Mouse (Mus musculus): ENCODE measurements around the gene Nub1. TPM values are rescaled to one million over a fixed set of nuclear protein-coding genes. Genes with fewer than 3 reads are reported as not detected.

Gene Nub1
- polyA plus RNA-seq, 1 experiment from 2014 or later: 56.2 TPM

DNA sequence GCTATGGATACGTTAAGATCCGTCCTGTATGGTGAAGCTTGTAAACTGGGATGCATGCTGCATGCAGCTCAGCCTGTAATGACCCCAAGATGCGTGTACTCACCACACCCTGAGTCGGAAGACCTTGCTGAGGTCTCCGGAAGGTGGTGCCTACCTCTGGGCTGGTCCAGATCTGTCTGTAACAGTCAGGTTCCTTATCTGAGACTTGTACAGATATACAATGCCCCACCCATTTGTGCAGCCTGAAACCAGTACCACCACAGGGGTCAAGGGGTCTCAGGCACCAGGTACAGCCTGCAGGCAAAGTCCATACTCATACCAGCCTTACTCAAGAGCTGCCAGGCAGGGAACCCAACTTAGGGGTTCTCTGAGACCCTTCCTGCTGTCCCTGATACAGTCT is 32.6 kb upstream of the Nub1 start:
- Histone ChIP-seq H3K36me3 (ENCODE audit: control insufficient read depth, insufficient read depth, low read length) (no peaks in the 10 kb centered on the region), H3K9me3 (ENCODE audit: control insufficient read depth, low read length) (no peaks in the 10 kb centered on the region), H3K9ac (replicated peaks; ENCODE audit: low read depth, low read length) (no peak overlapping the region), H3K4me2 (ENCODE audit: low read depth, low read length) (no peak overlapping the region), H3K4me1 (ENCODE audit: control insufficient read depth, insufficient read depth, low read length) (no peaks in the 10 kb centered on the region), H3K4me3 (ENCODE audit: low read depth, low read length) (no peak overlapping the region), H3K27me3 (ENCODE audit: control insufficient read depth, insufficient read depth, low read length) (no peaks in the 10 kb centered on the region), H3K27ac (ENCODE audit: low read depth, low read length) (no peak overlapping the region)
- WGBS: 92% methylated on average over 5 of the region's 5 CpGs
- 0 out of 2 replicates have a peak, but pooled peaks have one; percentile 22 for ATAC-seq (ENCODE audit: low read depth)

GRCm38 (mm10) chr5:24654491-24654890 is 30.8 kb upstream of the Nub1 start:
- Histone ChIP-seq H3K27me3 (ENCODE audit: control insufficient read depth, insufficient read depth, low read length) (no peaks in the 10 kb centered on the region), H3K36me3 (ENCODE audit: control insufficient read depth, insufficient read depth, low read length) (no peaks in the 10 kb centered on the region), H3K9ac (replicated peaks; ENCODE audit: low read depth, low read length) (no peak overlapping the region), H3K4me3 (ENCODE audit: low read depth, low read length) (no peak overlapping the region), H3K4me2 (ENCODE audit: low read depth, low read length) (no peak overlapping the region), H3K9me3 (ENCODE audit: control insufficient read depth, low read length) (no peaks in the 10 kb centered on the region), H3K4me1 (ENCODE audit: control insufficient read depth, insufficient read depth, low read length) (no peaks in the 10 kb centered on the region), H3K27ac (ENCODE audit: low read depth, low read length) (no peak overlapping the region)
- WGBS: 87% methylated on average over 6 of the region's 6 CpGs
- ATAC-seq (ENCODE audit: low read depth): no peak

DNA sequence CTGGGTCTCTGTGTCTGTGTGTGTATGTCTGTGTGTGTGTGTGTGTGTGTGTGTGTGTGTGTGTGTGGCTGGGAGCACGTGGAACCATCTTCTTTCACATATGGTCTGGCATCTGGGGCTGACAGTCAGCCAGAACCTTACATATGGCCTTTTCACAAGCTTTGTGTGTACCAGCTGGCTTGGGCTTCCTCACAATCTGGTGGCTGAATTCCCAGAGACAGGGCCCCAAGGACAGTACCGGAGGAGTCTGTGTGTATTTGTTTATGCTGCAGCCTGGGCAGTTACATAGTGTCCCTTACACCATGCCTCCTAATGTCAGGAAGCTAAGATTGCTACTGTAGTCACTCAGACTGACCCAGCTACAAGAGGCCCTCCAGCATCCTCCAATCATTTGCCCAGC is 28.2 kb upstream of the Nub1 start:
- Histone ChIP-seq H3K9me3 (ENCODE audit: control insufficient read depth, low read length) (no peaks in the 10 kb centered on the region), H3K4me2 (ENCODE audit: low read depth, low read length) (no peak overlapping the region), H3K36me3 (ENCODE audit: control insufficient read depth, insufficient read depth, low read length) (no peaks in the 10 kb centered on the region), H3K4me3 (ENCODE audit: low read depth, low read length) (no peak overlapping the region), H3K4me1 (ENCODE audit: control insufficient read depth, insufficient read depth, low read length) (no peaks in the 10 kb centered on the region), H3K9ac (replicated peaks; ENCODE audit: low read depth, low read length) (no peak overlapping the region), H3K27ac (ENCODE audit: low read depth, low read length) (no peak overlapping the region), H3K27me3 (ENCODE audit: control insufficient read depth, insufficient read depth, low read length) (no peaks in the 10 kb centered on the region)
- WGBS: 15% methylated on average over 2 of the region's 2 CpGs
- ATAC-seq (ENCODE audit: low read depth): no peak; the same call in 1 of the 2 replicates

GRCm38 (mm10) chr5:24659708-24660423 is 25.5 kb upstream of the Nub1 start:
- Histone ChIP-seq H3K4me3 (ENCODE audit: low read depth, low read length) (no peak overlapping the region), H3K36me3 (ENCODE audit: control insufficient read depth, insufficient read depth, low read length) (no peaks in the 10 kb centered on the region), H3K27me3 (ENCODE audit: control insufficient read depth, insufficient read depth, low read length) (no peaks in the 10 kb centered on the region), H3K27ac (ENCODE audit: low read depth, low read length) (no peak overlapping the region), H3K4me1 (ENCODE audit: control insufficient read depth, insufficient read depth, low read length) (no peaks in the 10 kb centered on the region), H3K4me2 (ENCODE audit: low read depth, low read length) (no peak overlapping the region), H3K9ac (replicated peaks; ENCODE audit: low read depth, low read length) (no peak overlapping the region), H3K9me3 (ENCODE audit: control insufficient read depth, low read length) (no peaks in the 10 kb centered on the region)
- no peak for ATAC-seq (ENCODE audit: low read depth)
- WGBS: 67% methylated on average over 4 of the region's 4 CpGs

GRCm38 (mm10) chr5:24661457-24661856 is 23.9 kb upstream of the Nub1 start:
- Histone ChIP-seq H3K9me3 (ENCODE audit: control insufficient read depth, low read length) (no peaks in the 10 kb centered on the region), H3K4me2 (ENCODE audit: low read depth, low read length) (no peak overlapping the region), H3K4me3 (ENCODE audit: low read depth, low read length) (no peak overlapping the region), H3K27me3 (ENCODE audit: control insufficient read depth, insufficient read depth, low read length) (no peaks in the 10 kb centered on the region), H3K4me1 (ENCODE audit: control insufficient read depth, insufficient read depth, low read length) (no peaks in the 10 kb centered on the region), H3K36me3 (ENCODE audit: control insufficient read depth, insufficient read depth, low read length) (no peaks in the 10 kb centered on the region), H3K27ac (ENCODE audit: low read depth, low read length) (no peak overlapping the region), H3K9ac (replicated peaks; ENCODE audit: low read depth, low read length) (no peak overlapping the region)
- ATAC-seq (ENCODE audit: low read depth): no peak
- WGBS: 86% methylated on average over 6 of the region's 6 CpGs

- H3K9ac ChIP-seq (replicated peaks; ENCODE audit: low read depth, low read length): no peak overlapping the region
- H3K27me3 ChIP-seq (ENCODE audit: control insufficient read depth, insufficient read depth, low read length): no peaks in the 10 kb centered on the region
- H3K27ac ChIP-seq (ENCODE audit: low read depth, low read length): no peak overlapping the region
- no peaks in the 10 kb centered on the region for H3K36me3 ChIP-seq (ENCODE audit: control insufficient read depth, insufficient read depth, low read length)
- H3K4me3 ChIP-seq (ENCODE audit: low read depth, low read length): no peak overlapping the region
- no peaks in the 10 kb centered on the region for H3K9me3 ChIP-seq (ENCODE audit: control insufficient read depth, low read length)
- no peaks in the 10 kb centered on the region for H3K4me1 ChIP-seq (ENCODE audit: control insufficient read depth, insufficient read depth, low read length)
- no peak overlapping the region for H3K4me2 ChIP-seq (ENCODE audit: low read depth, low read length)
- WGBS: 48% methylated on average over 4 of the region's 4 CpGs
- peak; percentile 81 for ATAC-seq (ENCODE audit: low read depth)
These were observed 11.1 kb upstream of the Nub1 start for GRCm38 (mm10) chr5:24674238-24674637.

DNA sequence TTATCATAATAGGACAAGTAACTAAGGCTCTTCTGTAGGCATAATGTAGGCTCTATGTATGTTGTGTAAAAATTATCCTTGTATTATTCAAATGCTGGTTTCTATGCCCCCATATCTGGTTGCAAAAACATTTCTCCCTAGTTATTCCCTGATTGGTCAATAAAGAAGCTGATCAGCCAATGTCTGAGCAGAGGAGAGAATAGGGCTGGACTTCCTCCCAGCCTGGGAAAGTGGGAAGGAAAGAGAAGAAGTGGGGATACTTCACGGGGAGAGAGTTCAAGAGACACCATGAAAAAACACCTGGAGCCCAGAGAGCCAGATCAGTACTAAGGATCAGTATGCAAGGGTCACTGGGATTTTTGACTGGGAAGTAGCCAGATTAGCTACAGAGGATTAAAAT is 3.9 kb upstream of the Nub1 start:
- Histone ChIP-seq H3K36me3 (ENCODE audit: control insufficient read depth, insufficient read depth, low read length) (no peaks in the 10 kb centered on the region), H3K4me3 (ENCODE audit: low read depth, low read length) (no peak overlapping the region), H3K4me2 (ENCODE audit: low read depth, low read length) (no peak overlapping the region), H3K27me3 (ENCODE audit: control insufficient read depth, insufficient read depth, low read length) (no peaks in the 10 kb centered on the region), H3K27ac (ENCODE audit: low read depth, low read length) (no peak overlapping the region), H3K9ac (replicated peaks; ENCODE audit: low read depth, low read length) (no peak overlapping the region), H3K4me1 (ENCODE audit: control insufficient read depth, insufficient read depth, low read length) (peaks cover 6% of the 10 kb centered on the region), H3K9me3 (ENCODE audit: control insufficient read depth, low read length) (no peaks in the 10 kb centered on the region)
- 47% methylated on average over 1 of the region's 1 CpGs for WGBS
- no peak for ATAC-seq (ENCODE audit: low read depth)

DNA sequence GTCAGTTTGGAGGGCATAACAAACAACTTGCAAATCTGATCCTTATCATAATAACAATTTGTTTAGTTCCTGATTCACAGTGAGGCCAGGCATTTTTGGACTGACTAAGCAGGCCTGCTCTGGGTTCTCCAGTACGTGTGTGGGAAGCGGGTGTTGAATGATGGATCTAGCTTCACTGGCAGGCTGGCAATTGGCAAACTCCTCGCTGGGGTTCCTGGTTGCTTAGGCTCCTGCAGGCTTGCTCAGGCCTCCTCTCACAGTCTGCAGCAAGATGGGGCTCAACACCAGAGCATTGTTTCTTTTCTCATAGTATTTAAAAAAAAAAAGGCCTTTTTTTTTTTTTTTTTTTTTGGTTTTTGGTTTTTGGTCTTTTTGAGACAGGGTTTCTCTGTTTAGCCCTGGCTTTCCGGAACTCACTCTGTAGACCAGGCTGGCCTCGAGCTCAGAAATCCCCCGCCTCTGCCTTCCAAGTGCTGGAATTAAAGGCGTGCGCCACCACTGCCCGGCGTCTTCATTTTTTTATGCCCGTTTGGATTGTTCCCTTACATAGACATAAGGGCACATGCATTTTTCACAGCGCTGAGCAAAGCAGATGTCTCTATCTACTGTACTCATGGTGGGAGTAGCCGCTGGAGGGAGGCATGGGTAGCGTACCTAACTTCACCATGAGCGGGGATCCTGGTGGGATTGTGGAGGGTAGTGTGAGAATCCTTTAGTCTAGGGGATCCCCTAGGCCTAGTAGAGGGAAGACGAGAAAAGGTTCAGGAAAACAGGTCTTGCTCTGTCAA is 560 bp upstream of the Nub1 start:
- Histone ChIP-seq H3K9me3 (ENCODE audit: control insufficient read depth, low read length) (no peaks in the 10 kb centered on the region), H3K36me3 (ENCODE audit: control insufficient read depth, insufficient read depth, low read length) (peaks cover 3% of the 10 kb centered on the region), H3K9ac (replicated peaks; ENCODE audit: low read depth, low read length) (peak overlapping the region; percentile 25; the same call in 1 of the 2 replicates), H3K27ac (ENCODE audit: low read depth, low read length) (peak overlapping the region; percentile 91), H3K27me3 (ENCODE audit: control insufficient read depth, insufficient read depth, low read length) (no peaks in the 10 kb centered on the region), H3K4me2 (ENCODE audit: low read depth, low read length) (peak overlapping the region; percentile 58), H3K4me3 (ENCODE audit: low read depth, low read length) (peak overlapping the region; percentile 71), H3K4me1 (ENCODE audit: control insufficient read depth, insufficient read depth, low read length) (peaks cover 12% of the 10 kb centered on the region)
- ATAC-seq (ENCODE audit: low read depth): peak; percentile 49
- 26% methylated on average over 16 of the region's 16 CpGs for WGBS

DNA sequence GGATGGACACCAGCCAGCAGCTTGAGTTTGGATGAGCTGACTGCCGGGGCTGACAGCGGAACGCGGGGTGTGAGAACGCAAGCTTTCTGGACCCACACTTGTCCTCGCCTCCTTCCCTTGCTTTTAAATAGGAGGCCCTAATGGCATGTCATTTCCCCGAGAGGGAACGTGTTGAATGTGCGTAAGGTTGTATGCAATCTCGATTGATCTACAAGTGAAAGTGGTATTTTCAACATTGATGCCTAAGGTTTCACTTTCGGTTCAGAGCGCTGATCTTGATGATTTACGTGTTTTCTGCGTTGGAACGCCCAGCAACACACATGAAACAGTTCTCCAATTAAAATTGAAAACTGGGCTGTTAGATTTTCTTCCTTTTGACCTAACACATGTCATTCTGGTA is 844 bp downstream of the Nub1 start:
- Histone ChIP-seq H3K4me1 (ENCODE audit: control insufficient read depth, insufficient read depth, low read length) (peaks cover 12% of the 10 kb centered on the region), H3K27me3 (ENCODE audit: control insufficient read depth, insufficient read depth, low read length) (no peaks in the 10 kb centered on the region), H3K9ac (replicated peaks; ENCODE audit: low read depth, low read length) (peak overlapping the region; percentile 78), H3K4me3 (ENCODE audit: low read depth, low read length) (peak overlapping the region; percentile 71), H3K27ac (ENCODE audit: low read depth, low read length) (peak overlapping the region; percentile 91), H3K4me2 (ENCODE audit: low read depth, low read length) (peak overlapping the region; percentile 58), H3K36me3 (ENCODE audit: control insufficient read depth, insufficient read depth, low read length) (peaks cover 9% of the 10 kb centered on the region), H3K9me3 (ENCODE audit: control insufficient read depth, low read length) (no peaks in the 10 kb centered on the region)
- WGBS: under 1% methylated on average over 15 of the region's 15 CpGs
- no peak; the same call in 1 of the 2 replicates for ATAC-seq (ENCODE audit: low read depth)

Data from neural tube, embryonic 14.5 days (tissue).